Mouse (Mus musculus): ENCODE data around the gene Gm10382. TPM values are rescaled to one million over a fixed set of nuclear protein-coding genes. Genes with fewer than 3 reads are reported as not detected.
A peak's percentile ranks its signal among the peaks of the same experiment; 100 is the strongest.

Gm10382 gene
- polyA plus RNA-seq, 2 experiments = 0.10 TPM; not detected in 1

GRCm38 (mm10) chr5:125344296-125344695 is 44.8 kb upstream of the Gm10382 start:
- Histone ChIP-seq H3K9ac (replicated peaks) (no peak overlapping the region), H3K4me1 (replicated peaks; ENCODE audit: control insufficient read depth in 2 of 2, insufficient read depth in 2 of 2, low read length in 1 of 2) (peaks cover 18 to 28% of the 10 kb centered on the region in 2 experiments), H3K27me3 (ENCODE audit: control insufficient read depth, insufficient read depth, low read length) (no peaks in the 10 kb centered on the region), H3K4me3 (ENCODE audit: insufficient read depth in 1 of 2, low read depth in 2 of 2, low read length in 2 of 2) (no peak overlapping the region), H3K4me2 (ENCODE audit: low read depth) (no peak overlapping the region), H3K36me3 (replicated peaks; ENCODE audit: control insufficient read depth, insufficient read depth, low read depth) (no peaks in the 10 kb centered on the region), H3K27ac (no peak overlapping the region), H3K9me3 (ENCODE audit: control insufficient read depth, low read length) (no peaks in the 10 kb centered on the region)
- WGBS (ENCODE audit: insufficient replicate concordance) = 75% methylated on average over 6 of the region's 6 CpGs
- ATAC-seq (ENCODE audit: insufficient read depth) = no peak
- DNase-seq (ENCODE audit: low read depth in 3 of 3, low spot score in 3 of 3) = no peak
- TF ChIP-seq CTCF (IDR thresholded peaks at IDR 0.05; ENCODE audit: low read depth) (no peak), EP300 (IDR thresholded peaks at IDR 0.05; ENCODE audit: low read depth) (no peak)

- no peak overlapping the region for H3K4me2 ChIP-seq (ENCODE audit: low read depth)
- H3K9ac ChIP-seq (replicated peaks) = no peak overlapping the region
- WGBS (ENCODE audit: insufficient replicate concordance) = 40% methylated on average over 7 of the region's 7 CpGs
- peaks cover 0 to 7% of the 10 kb centered on the region in 2 experiments; a peak in 1 of 4 replicates for H3K4me1 ChIP-seq (replicated peaks; ENCODE audit: control insufficient read depth in 2 of 2, insufficient read depth in 2 of 2, low read length in 1 of 2)
- TF ChIP-seq CTCF (IDR thresholded peaks at IDR 0.05; ENCODE audit: low read depth) = no peak
- TF ChIP-seq EP300 (IDR thresholded peaks at IDR 0.05; ENCODE audit: low read depth) = no peak
- H3K27me3 ChIP-seq (ENCODE audit: control insufficient read depth, insufficient read depth, low read length) = no peaks in the 10 kb centered on the region
- H3K27ac ChIP-seq = no peak overlapping the region
- H3K36me3 ChIP-seq (replicated peaks; ENCODE audit: control insufficient read depth, insufficient read depth, low read depth) = no peaks in the 10 kb centered on the region
- no peaks in the 10 kb centered on the region for H3K9me3 ChIP-seq (ENCODE audit: control insufficient read depth, low read length)
- H3K4me3 ChIP-seq (ENCODE audit: insufficient read depth in 1 of 2, low read depth in 2 of 2, low read length in 2 of 2) = no peak overlapping the region
- DNase-seq (ENCODE audit: low read depth in 3 of 3, low spot score in 3 of 3) (no peak), ATAC-seq (ENCODE audit: insufficient read depth) (0 out of 2 replicates have a peak, but pooled peaks have one; percentile 22)
Measured at GRCm38 (mm10) chr5:125348067-125348466, 41.1 kb upstream of the Gm10382 start.

- peak; percentile 71 for ATAC-seq (ENCODE audit: insufficient read depth)
- Histone ChIP-seq H3K4me2 (ENCODE audit: low read depth) (no peak overlapping the region), H3K4me3 (ENCODE audit: insufficient read depth in 1 of 2, low read depth in 2 of 2, low read length in 2 of 2) (no peak overlapping the region), H3K36me3 (replicated peaks; ENCODE audit: control insufficient read depth, insufficient read depth, low read depth) (no peaks in the 10 kb centered on the region), H3K9ac (replicated peaks) (no peak overlapping the region), H3K4me1 (replicated peaks; ENCODE audit: control insufficient read depth in 2 of 2, insufficient read depth in 2 of 2, low read length in 1 of 2) (peaks cover 0 to 6% of the 10 kb centered on the region in 2 experiments; a peak in 1 of 4 replicates), H3K9me3 (ENCODE audit: control insufficient read depth, low read length) (no peaks in the 10 kb centered on the region), H3K27ac (no peak overlapping the region), H3K27me3 (ENCODE audit: control insufficient read depth, insufficient read depth, low read length) (no peaks in the 10 kb centered on the region)
- peak in 2 of 3 experiments; percentile 50 to 56 for DNase-seq (ENCODE audit: low read depth in 3 of 3, low spot score in 3 of 3)
- TF ChIP-seq EP300 (IDR thresholded peaks at IDR 0.05; ENCODE audit: low read depth) (no peak), CTCF (IDR thresholded peaks at IDR 0.05; ENCODE audit: low read depth) (peak; percentile 93)
- WGBS (ENCODE audit: insufficient replicate concordance) = 10% methylated on average over 8 of the region's 8 CpGs
Measured at GRCm38 (mm10) chr5:125348487-125348886, 40.6 kb upstream of the Gm10382 start.

GRCm38 (mm10) chr5:125349391-125349790 is 39.7 kb upstream of the Gm10382 start:
- H3K9me3 ChIP-seq (ENCODE audit: control insufficient read depth, low read length) = no peaks in the 10 kb centered on the region
- H3K4me2 ChIP-seq (ENCODE audit: low read depth) = no peak overlapping the region
- DNase-seq (ENCODE audit: low read depth in 3 of 3, low spot score in 3 of 3) (no peak), ATAC-seq (ENCODE audit: insufficient read depth) (no peak)
- no peaks in the 10 kb centered on the region for H3K36me3 ChIP-seq (replicated peaks; ENCODE audit: control insufficient read depth, insufficient read depth, low read depth)
- TF ChIP-seq EP300 (IDR thresholded peaks at IDR 0.05; ENCODE audit: low read depth) (no peak), CTCF (IDR thresholded peaks at IDR 0.05; ENCODE audit: low read depth) (no peak)
- no peaks in the 10 kb centered on the region for H3K27me3 ChIP-seq (ENCODE audit: control insufficient read depth, insufficient read depth, low read length)
- no peak overlapping the region for H3K9ac ChIP-seq (replicated peaks)
- no peak overlapping the region for H3K4me3 ChIP-seq (ENCODE audit: insufficient read depth in 1 of 2, low read depth in 2 of 2, low read length in 2 of 2)
- H3K27ac ChIP-seq = no peak overlapping the region
- 72% methylated on average over 3 of the region's 3 CpGs for WGBS (ENCODE audit: insufficient replicate concordance)
- peaks cover 0 to 6% of the 10 kb centered on the region in 2 experiments; a peak in 1 of 4 replicates for H3K4me1 ChIP-seq (replicated peaks; ENCODE audit: control insufficient read depth in 2 of 2, insufficient read depth in 2 of 2, low read length in 1 of 2)

- no peak for ATAC-seq (ENCODE audit: insufficient read depth)
- no peak overlapping the region; the same call in 1 of the 2 replicates for H3K9ac ChIP-seq (replicated peaks)
Measured at GRCm38 (mm10) chr5:125351057-125351456, 38.1 kb upstream of the Gm10382 start.

More at GRCm38 (mm10) chr5:125351057-125351456, 38.1 kb upstream of the Gm10382 start:
- Histone ChIP-seq H3K4me1 (replicated peaks; ENCODE audit: control insufficient read depth in 2 of 2, insufficient read depth in 2 of 2, low read length in 1 of 2) (peaks cover 0 to 6% of the 10 kb centered on the region in 2 experiments; a peak in 1 of 4 replicates), H3K27ac (no peak overlapping the region), H3K4me3 (ENCODE audit: insufficient read depth in 1 of 2, low read depth in 2 of 2, low read length in 2 of 2) (no peak overlapping the region), H3K36me3 (replicated peaks; ENCODE audit: control insufficient read depth, insufficient read depth, low read depth) (no peaks in the 10 kb centered on the region), H3K9me3 (ENCODE audit: control insufficient read depth, low read length) (no peaks in the 10 kb centered on the region), H3K27me3 (ENCODE audit: control insufficient read depth, insufficient read depth, low read length) (no peaks in the 10 kb centered on the region), H3K4me2 (ENCODE audit: low read depth) (no peak overlapping the region)
- no peak for DNase-seq (ENCODE audit: low read depth in 3 of 3, low spot score in 3 of 3)
- 72% methylated on average over 8 of the region's 8 CpGs for WGBS (ENCODE audit: insufficient replicate concordance)
- TF ChIP-seq CTCF (IDR thresholded peaks at IDR 0.05; ENCODE audit: low read depth) = no peak
- no peak for TF ChIP-seq EP300 (IDR thresholded peaks at IDR 0.05; ENCODE audit: low read depth)

Data from liver, embryonic 14.5 days (tissue).